9 mouse cellular contexts compared by ENCODE assay signal in genomic region chr10:27927266-27927665, GRCm38 (mm10).
"Had no signal": no experiment of that assay in that cellular context is flagged by ENCODE, and none has a peak within 500 bp of the region (broad histone marks: within the 10 kb centered on the region; RNA-seq: fewer than 3 reads in every experiment).

No protein-coding gene starts in this region.

- H3K9ac ChIP-seq: limb, embryonic 15.5 days; liver, embryonic 12.5 days; stomach, embryonic 15.5 days had no signal

- H3K4me3 ChIP-seq: left cerebral cortex, adult 2 months; limb, embryonic 15.5 days; liver, embryonic 12.5 days; stomach, embryonic 15.5 days had no signal

- DNase-seq: kidney, adult 8-10 months; kidney, postnatal 25 days; right cerebral cortex, postnatal 14 days; thymus, adult 2 months; thymus, postnatal 25 days had no signal

- H3K27me3 ChIP-seq: limb, embryonic 15.5 days; liver, embryonic 12.5 days; stomach, embryonic 15.5 days had no signal

- H3K27ac ChIP-seq: left cerebral cortex, adult 2 months; limb, embryonic 15.5 days; liver, embryonic 12.5 days; stomach, embryonic 15.5 days had no signal

- H3K4me1 ChIP-seq: limb, embryonic 15.5 days; liver, embryonic 12.5 days; stomach, embryonic 15.5 days had no signal

- H3K9me3 ChIP-seq: limb, embryonic 15.5 days; liver, embryonic 12.5 days; stomach, embryonic 15.5 days had no signal

- ATAC-seq: liver, embryonic 12.5 days had no signal

- H3K36me3 ChIP-seq: limb, embryonic 15.5 days; liver, embryonic 12.5 days; stomach, embryonic 15.5 days had no signal

- H3K4me2 ChIP-seq: limb, embryonic 15.5 days; liver, embryonic 12.5 days; stomach, embryonic 15.5 days had no signal
